8 mouse cellular contexts compared by ENCODE assay signal in genomic region chr7:30557901-30558514, GRCm38 (mm10). TPM values are rescaled to one million over a fixed set of nuclear protein-coding genes. Genes with fewer than 3 reads are reported as not detected.
DNase-seq lines count a peak whose midpoint lies in the region; ATAC-seq lines count a peak whose summit lies in the region.

No protein-coding gene starts in this region.

- H3K4me3 ChIP-seq in neural tube, embryonic 11.5 days (ENCODE audit: low read depth, low read length), result 0 out of 2 replicates have a peak overlapping the region, but pooled peaks have one; percentile 49
- H3K4me3 ChIP-seq in limb, embryonic 12.5 days (replicated peaks), result peak overlapping the region; percentile 64

- peaks cover 15% of the 10 kb centered on the region for H3K4me1 ChIP-seq in neural tube, embryonic 11.5 days (ENCODE audit: control insufficient read depth, insufficient read depth, low read length)
- H3K4me1 ChIP-seq in limb, embryonic 12.5 days (replicated peaks), result peaks cover 31% of the 10 kb centered on the region

- no peaks in the 10 kb centered on the region for H3K27me3 ChIP-seq in neural tube, embryonic 11.5 days (ENCODE audit: control insufficient read depth, insufficient read depth, low read length)
- H3K27me3 ChIP-seq in limb, embryonic 12.5 days, result no peaks in the 10 kb centered on the region

- ATAC-seq in cerebellum, adult (ENCODE audit: insufficient number of reproducible peaks, low FRiP score, low TSS enrichment), result no peak
- no peak for ATAC-seq in neural tube, embryonic 11.5 days (ENCODE audit: insufficient read depth, low FRiP score, low TSS enrichment)
- no peak for ATAC-seq in limb, embryonic 12.5 days (ENCODE audit: insufficient number of reproducible peaks, insufficient read depth, low FRiP score, low TSS enrichment, low read depth)

- no peak overlapping the region for H3K27ac ChIP-seq in neural tube, embryonic 11.5 days (ENCODE audit: low read depth, low read length)
- no peak overlapping the region for H3K27ac ChIP-seq in limb, embryonic 12.5 days

- DNase-seq in cerebellum, adult 11-12 months, result peak; percentile 51
- no peak for DNase-seq in neural tube, embryonic 11.5 days (ENCODE audit: low spot score)
- DNase-seq in neural tube, embryonic 10.5 days (ENCODE audit: extremely low spot score, low spot score), result no peak
- DNase-seq in ovary, postnatal 10 days (ENCODE audit: low spot score), result no peak
- no peak for DNase-seq in layer of hippocampus, adult 18-20 months (ENCODE audit: low spot score in 2 of 2)
- DNase-seq in urinary bladder, postnatal 10 days (ENCODE audit: low spot score), result no peak

- H3K36me3 ChIP-seq in neural tube, embryonic 11.5 days (ENCODE audit: control insufficient read depth, insufficient read depth, low read length), result peaks cover 16% of the 10 kb centered on the region
- peaks cover 39% of the 10 kb centered on the region for H3K36me3 ChIP-seq in limb, embryonic 12.5 days

- WGBS in neural tube, embryonic 11.5 days, result 90% methylated on average over 13 of the region's 13 CpGs
- WGBS in limb, embryonic 12.5 days, result 93% methylated on average over 13 of the region's 13 CpGs

- no peaks in the 10 kb centered on the region for H3K9me3 ChIP-seq in neural tube, embryonic 11.5 days (ENCODE audit: control insufficient read depth, low read length)
- no peaks in the 10 kb centered on the region for H3K9me3 ChIP-seq in limb, embryonic 12.5 days

- peak overlapping the region; percentile 90 for H3K4me2 ChIP-seq in neural tube, embryonic 11.5 days (ENCODE audit: low read depth)
- peak overlapping the region; percentile 93 for H3K4me2 ChIP-seq in limb, embryonic 12.5 days

- no peak overlapping the region for H3K9ac ChIP-seq in neural tube, embryonic 11.5 days (ENCODE audit: low read length)
- H3K9ac ChIP-seq in limb, embryonic 12.5 days (replicated peaks), result peak overlapping the region; percentile 67; the same call in 1 of the 2 replicates

RNA-seq across cellular contexts. Expression of gene Lin37, which starts 1.6 kb away (rescaled TPM):
- 46.2 and 47.0 TPM in 2 replicates for polyA plus RNA-seq in neural tube, embryonic 11.5 days (2014; fragmentation: Nextera tagmentation; extraction: Ambion mirVana)
- 45.4 and 51.5 TPM in 2 replicates for polyA plus RNA-seq in limb, embryonic 12.5 days (2016; fragmentation: Nextera tagmentation; extraction: Ambion mirVana)
- total RNA-seq in layer of hippocampus, adult 18-20 months (2021), result 10 to 100 TPM; 40.8 to 43.2 TPM

RNA-seq across cellular contexts. Expression of gene U2af1l4, which starts 5.1 kb away (rescaled TPM):
- polyA plus RNA-seq in neural tube, embryonic 11.5 days (2014; fragmentation: Nextera tagmentation; extraction: Ambion mirVana), result 90.6 and 95.5 TPM in 2 replicates
- 87.8 and 89.9 TPM in 2 replicates for polyA plus RNA-seq in limb, embryonic 12.5 days (2016; fragmentation: Nextera tagmentation; extraction: Ambion mirVana)
- total RNA-seq in layer of hippocampus, adult 18-20 months (2021), result 10 to 100 TPM; 74.6 to 75.2 TPM

RNA-seq across cellular contexts. Expression of gene Gm49396, which starts 5.1 kb away (rescaled TPM):
- 7.3 and 7.6 TPM in 2 replicates for polyA plus RNA-seq in neural tube, embryonic 11.5 days (2014; fragmentation: Nextera tagmentation; extraction: Ambion mirVana)
- 16.3 and 18.5 TPM in 2 replicates for polyA plus RNA-seq in limb, embryonic 12.5 days (2016; fragmentation: Nextera tagmentation; extraction: Ambion mirVana)
- 1 to 10 TPM; 9.1 to 9.2 TPM for total RNA-seq in layer of hippocampus, adult 18-20 months (2021)

RNA-seq across cellular contexts. Expression of gene Psenen, which starts 5.4 kb away (rescaled TPM):
- polyA plus RNA-seq in neural tube, embryonic 11.5 days (2014; fragmentation: Nextera tagmentation; extraction: Ambion mirVana), result 97.8 and 106 TPM in 2 replicates
- 136 TPM in 2 replicates for polyA plus RNA-seq in limb, embryonic 12.5 days (2016; fragmentation: Nextera tagmentation; extraction: Ambion mirVana)
- total RNA-seq in layer of hippocampus, adult 18-20 months (2021), result 10 to 100 TPM; 89.3 to 91.7 TPM

RNA-seq across cellular contexts. Expression of gene Proser3, which starts 5.9 kb away (rescaled TPM):
- polyA plus RNA-seq in neural tube, embryonic 11.5 days (2014; fragmentation: Nextera tagmentation; extraction: Ambion mirVana), result 8.6 and 12.1 TPM in 2 replicates
- 15.3 and 16.0 TPM in 2 replicates for polyA plus RNA-seq in limb, embryonic 12.5 days (2016; fragmentation: Nextera tagmentation; extraction: Ambion mirVana)
- total RNA-seq in layer of hippocampus, adult 18-20 months (2021), result 1 to 10 TPM; 4.4 to 5.2 TPM
